Mouse (Mus musculus): ENCODE data around the gene Cd247. TPM values are rescaled to one million over a fixed set of nuclear protein-coding genes. Genes with fewer than 3 reads are reported as not detected.

Cd247 gene
- polyA plus RNA-seq, 1 experiment: 0.79 TPM

DNA sequence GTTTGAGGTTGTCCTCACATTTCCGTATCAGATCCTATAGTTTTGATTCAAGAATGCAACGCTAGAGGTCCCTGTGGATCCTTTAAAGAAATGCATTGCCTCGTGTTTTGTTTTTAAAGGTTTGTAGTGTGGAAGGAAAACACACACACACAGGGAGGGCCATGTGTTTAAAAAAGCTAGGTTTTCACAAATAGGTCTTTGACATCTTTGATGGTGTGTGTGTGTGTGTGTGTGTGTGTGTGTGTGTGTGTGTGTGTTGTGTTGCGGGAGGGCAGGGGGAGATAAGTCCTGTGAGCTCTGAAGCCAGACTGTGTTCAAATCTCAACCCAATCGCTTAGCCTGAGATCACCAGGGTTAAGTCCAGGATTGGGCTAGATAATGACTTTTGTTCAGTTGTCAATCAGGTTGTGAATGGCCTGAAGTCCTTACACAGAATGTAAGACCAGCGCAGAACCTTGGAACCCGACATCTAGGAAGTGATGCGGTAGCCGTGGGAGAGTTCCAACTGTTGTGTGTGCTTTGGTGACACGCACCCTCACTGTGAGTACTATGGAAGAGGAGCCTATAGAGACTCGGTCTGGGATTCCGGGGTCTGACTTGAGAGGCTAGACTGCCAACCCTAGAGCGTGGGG lies 8.4 kb upstream of the Cd247 start:
- DNase-seq (ENCODE audit: low read depth): peak; percentile 83
- no peak for TF ChIP-seq POLR2A (IDR thresholded peaks at IDR 0.05; ENCODE audit: borderline replicate concordance, extremely low read depth, insufficient read depth, insufficient read length, poor library complexity, severe bottlenecking)
- TF ChIP-seq CTCF (IDR thresholded peaks at IDR 0.05; ENCODE audit: borderline replicate concordance, extremely low read depth, insufficient read depth, insufficient read length): peak; percentile 38; the same call in 1 of the 2 replicates

DNA sequence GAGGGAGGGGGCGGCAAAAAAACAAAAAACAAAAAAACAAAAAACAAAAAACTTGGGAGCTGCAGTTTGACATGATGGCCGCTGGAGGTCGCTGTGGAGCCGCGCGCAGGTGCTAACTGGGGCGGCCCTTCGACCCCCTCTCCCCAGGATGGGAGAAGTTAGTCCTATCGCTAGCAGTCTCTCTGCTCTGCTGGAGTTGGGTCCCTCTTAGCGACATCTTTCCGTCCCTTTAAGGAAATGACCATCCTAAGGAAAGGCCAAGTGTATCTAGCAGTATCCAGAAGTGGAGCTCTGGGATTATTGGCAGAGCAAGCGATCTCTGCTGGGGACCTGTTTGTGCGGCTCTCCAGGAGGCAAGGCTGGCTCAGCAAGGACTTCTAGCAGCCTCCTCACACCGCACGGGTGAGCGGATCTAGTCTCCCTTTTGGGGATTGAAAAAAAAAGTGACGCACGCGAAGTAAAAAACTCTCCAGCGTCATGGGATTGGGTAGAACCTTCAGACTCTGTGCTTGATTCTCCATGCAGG lies 7.8 kb upstream of the Cd247 start:
- peak; percentile 67 for DNase-seq (ENCODE audit: low read depth)
- peak; percentile 88 for TF ChIP-seq CTCF (IDR thresholded peaks at IDR 0.05; ENCODE audit: borderline replicate concordance, extremely low read depth, insufficient read depth, insufficient read length)
- TF ChIP-seq POLR2A (IDR thresholded peaks at IDR 0.05; ENCODE audit: borderline replicate concordance, extremely low read depth, insufficient read depth, insufficient read length, poor library complexity, severe bottlenecking): no peak

DNA sequence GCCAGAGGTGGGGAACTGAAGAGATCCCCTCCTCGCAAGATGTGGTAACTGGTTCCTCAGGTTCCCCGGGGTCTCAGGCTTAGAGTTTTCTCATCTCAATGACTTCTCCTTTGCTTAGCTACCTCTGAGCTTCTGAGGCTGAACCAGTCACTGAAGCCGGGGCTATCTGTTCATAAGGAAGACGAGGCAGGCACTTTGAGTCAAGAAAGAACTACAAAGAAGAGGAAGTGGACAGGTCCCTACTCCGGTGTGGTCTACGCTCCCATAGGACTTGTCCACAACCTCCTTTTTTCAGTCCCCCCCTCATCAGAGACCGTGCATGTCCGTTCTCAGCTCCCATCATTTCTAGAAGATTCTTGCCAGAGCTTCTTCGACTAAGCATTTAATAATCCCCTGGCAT lies 7.1 kb upstream of the Cd247 start:
- TF ChIP-seq POLR2A (IDR thresholded peaks at IDR 0.05; ENCODE audit: borderline replicate concordance, extremely low read depth, insufficient read depth, insufficient read length, poor library complexity, severe bottlenecking): no peak
- no peak for TF ChIP-seq CTCF (IDR thresholded peaks at IDR 0.05; ENCODE audit: borderline replicate concordance, extremely low read depth, insufficient read depth, insufficient read length)

DNA sequence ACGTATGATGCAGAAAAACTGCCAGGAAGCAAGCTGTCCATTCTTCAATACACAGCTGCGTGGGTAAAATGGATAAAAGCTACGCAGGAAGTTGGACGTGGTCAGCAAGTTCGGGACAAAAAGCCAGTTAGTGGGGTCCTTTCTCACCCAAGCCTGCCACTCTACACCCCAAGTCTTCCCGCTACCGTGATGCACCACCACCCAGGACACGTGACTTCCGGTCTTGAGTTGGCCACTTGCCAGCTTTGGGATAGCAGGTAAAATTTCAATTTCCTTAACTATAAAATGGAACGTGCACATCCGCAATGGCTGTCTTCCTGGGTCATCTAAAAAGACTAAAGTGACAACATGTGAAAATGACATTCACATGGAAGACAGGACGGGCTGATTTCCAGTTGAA lies 6.6 kb upstream of the Cd247 start:
- TF ChIP-seq CTCF (IDR thresholded peaks at IDR 0.05; ENCODE audit: borderline replicate concordance, extremely low read depth, insufficient read depth, insufficient read length) (no peak), POLR2A (IDR thresholded peaks at IDR 0.05; ENCODE audit: borderline replicate concordance, extremely low read depth, insufficient read depth, insufficient read length, poor library complexity, severe bottlenecking) (no peak)
- no peak for DNase-seq (ENCODE audit: low read depth)

More for the DNA sequence above, 7.1 kb upstream of the Cd247 start:
- DNase-seq (ENCODE audit: low read depth): no peak

DNA sequence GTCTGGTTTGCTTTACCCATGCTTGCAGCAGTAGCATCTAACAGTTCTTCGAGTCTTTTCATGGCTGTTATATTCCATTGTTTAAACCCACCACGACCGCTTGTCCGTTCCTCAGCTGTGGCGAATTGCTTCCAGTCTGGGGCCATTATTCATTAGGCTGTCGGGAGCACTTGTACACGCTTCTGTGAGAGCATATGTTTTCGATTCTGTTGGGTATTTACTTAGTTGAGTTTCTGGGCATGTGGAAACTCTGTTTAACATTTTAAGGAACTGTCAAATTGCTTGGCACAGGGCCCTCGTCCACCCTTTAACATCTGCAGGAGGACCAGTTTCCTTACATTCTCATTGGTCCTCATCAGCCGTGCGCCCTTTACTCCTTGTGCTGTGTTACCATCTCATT lies 2.2 kb upstream of the Cd247 start:
- TF ChIP-seq CTCF (IDR thresholded peaks at IDR 0.05; ENCODE audit: borderline replicate concordance, extremely low read depth, insufficient read depth, insufficient read length) (no peak), POLR2A (IDR thresholded peaks at IDR 0.05; ENCODE audit: borderline replicate concordance, extremely low read depth, insufficient read depth, insufficient read length, poor library complexity, severe bottlenecking) (no peak)
- DNase-seq (ENCODE audit: low read depth): peak; percentile 80

DNA sequence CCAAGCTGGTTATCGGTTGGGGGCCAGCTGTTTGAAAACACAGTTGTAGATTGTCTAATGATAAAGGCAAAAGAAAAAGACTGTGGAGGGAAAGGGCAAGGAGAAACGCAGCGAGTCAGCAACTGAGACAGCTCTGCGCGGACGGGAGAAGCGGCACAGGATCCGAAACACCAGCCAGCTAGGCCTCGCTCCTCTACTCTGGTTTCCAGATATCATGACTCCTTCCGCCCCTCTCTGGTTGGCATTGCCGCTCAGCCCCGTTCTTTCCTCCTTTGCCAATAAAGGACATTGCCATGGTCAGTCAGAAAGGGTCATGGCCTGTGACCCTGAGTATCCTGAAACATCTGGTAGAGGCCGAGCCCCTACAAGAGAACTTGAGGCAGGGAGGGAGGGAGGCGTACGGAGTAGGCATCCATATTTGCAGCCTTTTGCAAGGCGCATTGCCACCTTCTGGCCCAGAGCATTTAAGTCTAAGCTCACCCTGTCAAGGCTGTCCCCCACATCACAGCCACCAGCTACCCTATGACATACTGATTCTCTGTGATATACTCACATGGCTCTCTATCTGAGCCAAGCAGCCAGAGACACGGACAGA lies 682 bp downstream of the Cd247 start:
- DNase-seq (ENCODE audit: low read depth): no peak
- TF ChIP-seq CTCF (IDR thresholded peaks at IDR 0.05; ENCODE audit: borderline replicate concordance, extremely low read depth, insufficient read depth, insufficient read length): no peak
- TF ChIP-seq POLR2A (IDR thresholded peaks at IDR 0.05; ENCODE audit: borderline replicate concordance, extremely low read depth, insufficient read depth, insufficient read length, poor library complexity, severe bottlenecking): no peak

DNA sequence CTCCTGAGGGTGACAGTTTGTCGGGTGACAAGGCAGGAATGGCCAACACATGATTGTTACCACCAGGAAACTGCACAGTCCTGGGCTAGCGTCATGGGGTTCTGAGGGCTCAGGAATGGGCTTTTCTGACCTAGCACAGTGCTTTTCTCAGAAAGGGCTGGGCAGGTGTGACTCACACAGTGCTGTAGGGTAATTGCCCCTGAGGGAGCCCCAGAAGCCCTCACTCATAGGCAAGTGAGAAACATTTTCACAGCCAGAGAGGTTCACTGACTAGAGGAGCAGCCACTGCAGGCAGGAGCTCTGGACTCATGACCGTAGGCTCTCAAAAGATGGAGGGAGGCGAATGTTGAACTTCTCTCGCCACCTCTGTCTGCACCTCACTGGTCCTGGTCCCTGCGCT lies 1.5 kb downstream of the Cd247 start:
- no peak for TF ChIP-seq CTCF (IDR thresholded peaks at IDR 0.05; ENCODE audit: borderline replicate concordance, extremely low read depth, insufficient read depth, insufficient read length)
- no peak for TF ChIP-seq POLR2A (IDR thresholded peaks at IDR 0.05; ENCODE audit: borderline replicate concordance, extremely low read depth, insufficient read depth, insufficient read length, poor library complexity, severe bottlenecking)
- DNase-seq (ENCODE audit: low read depth): no peak

DNA sequence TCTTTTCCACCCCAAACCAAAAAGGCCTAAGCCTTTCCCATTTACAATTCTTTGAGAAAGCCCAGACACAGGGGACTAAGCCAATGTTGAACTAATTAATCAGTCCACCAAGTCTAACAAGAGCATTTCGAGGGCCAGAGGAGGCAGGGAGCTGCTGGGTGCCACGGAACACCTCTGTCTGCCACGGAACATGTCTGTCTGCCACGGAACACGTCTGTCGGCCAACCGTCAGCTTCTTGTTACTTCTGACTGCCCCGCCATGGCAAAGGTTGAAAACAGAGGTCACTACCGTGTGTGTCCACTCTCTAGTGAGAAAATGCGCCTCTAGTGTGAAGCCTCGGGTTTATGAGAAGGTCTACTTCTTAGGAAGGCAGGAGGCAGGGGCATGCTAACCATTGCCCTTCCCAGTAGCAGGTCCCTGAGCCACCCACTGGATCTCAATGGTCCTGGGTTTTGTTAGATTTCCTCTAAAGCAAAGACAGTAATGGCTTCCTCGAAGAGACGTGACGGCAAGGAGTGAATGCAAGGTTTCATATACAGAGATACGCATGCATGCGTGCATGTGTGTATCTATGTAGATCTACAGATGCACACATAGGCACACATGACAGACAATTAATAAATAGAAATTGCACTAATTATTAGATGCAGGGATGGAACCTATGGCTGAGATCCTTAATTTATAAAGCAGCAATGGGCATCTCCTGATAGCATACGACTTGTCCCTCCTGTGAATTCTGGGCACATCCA lies 2.2 kb downstream of the Cd247 start:
- TF ChIP-seq POLR2A (IDR thresholded peaks at IDR 0.05; ENCODE audit: borderline replicate concordance, extremely low read depth, insufficient read depth, insufficient read length, poor library complexity, severe bottlenecking): no peak
- no peak for TF ChIP-seq CTCF (IDR thresholded peaks at IDR 0.05; ENCODE audit: borderline replicate concordance, extremely low read depth, insufficient read depth, insufficient read length)
- DNase-seq (ENCODE audit: low read depth): no peak

DNA sequence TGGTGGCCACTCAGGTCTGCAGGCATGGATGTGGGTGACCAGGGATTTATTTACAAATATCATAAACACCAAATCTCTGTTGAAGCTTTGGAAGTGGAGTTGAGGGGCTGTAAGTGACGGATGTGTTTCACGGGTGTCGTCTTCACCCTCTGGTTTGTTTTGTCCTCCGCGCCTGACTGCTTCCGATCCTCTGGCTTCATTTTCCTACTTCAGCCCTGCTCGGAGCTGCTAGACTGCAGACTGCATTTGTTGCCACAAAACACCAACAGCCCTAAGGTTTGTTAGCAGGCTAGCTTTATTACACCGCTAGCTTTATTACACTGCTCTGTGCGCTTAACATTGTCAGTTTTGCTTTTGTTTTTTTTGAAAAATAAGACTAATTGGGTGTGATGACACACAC lies 2.9 kb downstream of the Cd247 start:
- TF ChIP-seq POLR2A (IDR thresholded peaks at IDR 0.05; ENCODE audit: borderline replicate concordance, extremely low read depth, insufficient read depth, insufficient read length, poor library complexity, severe bottlenecking) (no peak), CTCF (IDR thresholded peaks at IDR 0.05; ENCODE audit: borderline replicate concordance, extremely low read depth, insufficient read depth, insufficient read length) (no peak)
- DNase-seq (ENCODE audit: low read depth): no peak

DNA sequence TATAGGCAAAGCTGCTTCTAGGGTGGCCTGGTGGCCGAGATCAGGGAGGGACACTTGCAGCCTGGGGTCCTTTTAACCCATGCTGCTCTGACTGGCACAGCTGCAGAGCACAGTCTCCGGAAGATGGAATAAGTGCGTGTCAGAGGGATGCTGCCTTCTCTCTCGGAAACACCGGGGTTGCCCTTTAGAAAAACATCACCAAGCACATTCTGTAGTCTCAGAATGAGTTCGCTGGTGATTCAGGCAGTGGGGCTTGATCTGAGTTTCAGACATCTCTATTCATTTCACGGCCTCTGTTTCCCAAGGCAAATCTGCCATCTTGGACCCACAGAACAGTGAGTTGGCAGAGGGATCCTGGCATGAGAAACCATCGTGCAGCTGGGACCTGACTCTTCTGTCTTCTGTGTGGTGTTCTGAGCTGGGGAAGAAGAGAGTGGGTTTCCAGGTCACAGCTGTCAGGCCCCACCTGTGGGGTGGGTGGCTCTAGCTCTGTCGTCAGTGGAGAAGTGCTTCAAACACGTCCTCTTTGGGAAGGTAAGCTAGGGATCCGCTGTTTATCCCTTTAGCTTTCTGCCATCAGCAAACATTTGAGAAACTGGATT lies 13.3 kb downstream of the Cd247 start:
- DNase-seq (ENCODE audit: low read depth): no peak
- TF ChIP-seq CTCF (IDR thresholded peaks at IDR 0.05; ENCODE audit: borderline replicate concordance, extremely low read depth, insufficient read depth, insufficient read length) (no peak), POLR2A (IDR thresholded peaks at IDR 0.05; ENCODE audit: borderline replicate concordance, extremely low read depth, insufficient read depth, insufficient read length, poor library complexity, severe bottlenecking) (no peak)

DNA sequence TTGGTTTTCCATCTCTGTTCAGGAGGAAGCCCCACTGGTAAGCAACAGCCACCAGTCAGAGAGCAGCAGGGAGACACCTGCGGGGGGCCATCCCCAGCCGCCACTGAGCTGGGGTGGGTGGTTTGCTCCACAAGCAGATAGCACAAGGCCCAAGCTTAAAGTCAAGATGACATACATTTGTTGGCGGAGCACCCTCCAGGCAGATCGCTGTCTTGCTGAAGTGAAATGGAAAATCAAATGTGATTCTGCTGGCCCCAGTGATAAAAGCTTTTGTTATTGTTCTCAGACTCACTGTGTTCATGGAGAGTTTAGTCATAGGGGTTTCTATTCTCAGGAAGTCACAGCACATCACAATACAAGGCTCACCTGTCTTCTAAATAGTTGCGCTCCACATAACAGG lies 14.6 kb downstream of the Cd247 start:
- DNase-seq (ENCODE audit: low read depth): no peak

More for the DNA sequence above, 14.6 kb downstream of the Cd247 start:
- TF ChIP-seq POLR2A (IDR thresholded peaks at IDR 0.05; ENCODE audit: borderline replicate concordance, extremely low read depth, insufficient read depth, insufficient read length, poor library complexity, severe bottlenecking): no peak
- TF ChIP-seq CTCF (IDR thresholded peaks at IDR 0.05; ENCODE audit: borderline replicate concordance, extremely low read depth, insufficient read depth, insufficient read length): no peak
